Mouse (Mus musculus): Measurements from ENCODE around the gene Rpl13a.
"Not testable (repeated sequence)": the region's sequence is repeated elsewhere in the genome, so short reads cannot be mapped to it uniquely, and the experiment has no call there.

Rpl13a gene

GRCm38 (mm10) chr7:45135370-45135769 is 6.8 kb upstream of the Rpl13a start:
- DNase-seq: peak in 1 of 2 experiments; percentile 9

GRCm38 (mm10) chr7:45134544-45135026 is 6.0 kb upstream of the Rpl13a start:
- peak in 1 of 2 experiments; percentile 26 for DNase-seq

GRCm38 (mm10) chr7:45133446-45134159 is 5.0 kb upstream of the Rpl13a start:
- DNase-seq: no peak

DNA sequence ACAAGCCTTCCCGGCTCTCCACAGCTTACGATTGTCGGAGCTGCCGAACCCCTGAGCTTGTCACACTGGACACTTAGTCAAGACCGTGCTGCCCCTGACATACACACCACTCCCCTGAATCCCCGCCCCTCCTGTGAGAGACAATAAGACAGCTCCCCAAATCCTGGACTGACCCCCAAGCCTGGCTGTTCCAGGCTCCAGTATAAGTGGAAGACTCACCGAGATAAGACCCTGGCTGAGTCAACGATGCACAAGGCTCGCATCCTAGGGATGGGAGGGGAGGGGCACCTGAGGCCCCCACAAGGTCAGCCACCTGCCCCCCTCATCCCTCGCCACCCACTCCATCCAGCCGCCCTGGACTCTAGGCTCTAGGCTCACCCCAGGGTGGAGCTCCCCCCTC is 3.3 kb upstream of the Rpl13a start:
- no peak for DNase-seq

DNA sequence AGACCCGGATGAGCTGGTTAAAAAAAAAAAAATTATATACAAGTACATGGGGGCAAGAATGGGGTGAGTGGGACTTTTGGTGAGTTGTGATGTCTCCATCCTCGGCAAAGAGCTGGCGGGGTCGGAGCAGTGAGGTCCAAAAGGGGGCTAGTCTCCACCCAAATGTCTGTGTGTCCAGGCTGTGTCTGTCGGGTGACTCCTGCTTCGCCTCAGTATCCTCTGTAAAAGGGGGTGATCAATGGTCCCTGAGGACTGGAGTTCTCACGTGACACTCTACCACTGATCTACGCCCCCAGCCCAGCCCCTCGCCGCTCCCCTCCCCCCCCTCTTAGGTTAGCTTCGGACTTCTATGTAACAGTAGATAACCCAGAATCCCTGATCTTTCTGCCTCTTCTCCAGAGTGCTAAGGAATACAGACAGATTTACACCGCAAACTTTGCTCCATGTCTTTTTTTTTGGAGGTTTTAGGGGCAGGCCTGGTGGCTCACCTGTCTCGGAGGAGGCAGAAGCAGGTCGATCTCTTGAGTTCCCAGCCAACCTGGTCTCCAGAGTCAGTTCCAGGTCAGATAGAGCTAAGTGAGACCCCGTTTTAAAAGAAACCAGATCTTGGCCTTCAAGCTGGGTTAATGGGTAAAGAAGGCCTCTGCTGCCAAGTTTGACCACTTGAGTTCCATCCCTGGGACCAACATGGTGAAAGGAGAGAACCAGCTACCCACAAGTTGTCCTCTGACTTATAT is 1.4 kb upstream of the Rpl13a start:
- DNase-seq: no peak

DNA sequence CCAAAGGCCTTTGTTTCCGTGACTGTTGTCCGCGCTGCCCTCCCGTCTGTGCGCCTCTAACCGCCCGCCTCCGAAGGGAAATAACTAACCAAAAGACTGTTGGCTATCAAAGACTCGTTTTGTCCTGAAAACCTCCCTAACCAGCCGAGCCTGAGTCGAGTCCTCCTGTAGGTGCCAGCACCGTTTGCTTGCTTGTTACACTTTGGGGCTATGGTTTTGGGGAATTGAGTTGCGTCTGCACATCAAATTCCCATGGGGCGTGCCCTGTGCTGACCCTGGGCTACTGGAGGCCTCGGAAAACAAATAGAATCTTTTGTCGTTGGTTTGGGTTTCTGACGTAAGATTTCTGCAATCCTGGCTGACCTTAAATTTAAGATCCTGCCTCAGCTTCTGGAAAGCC is 757 bp upstream of the Rpl13a start:
- DNase-seq: peak in 1 of 2 experiments; percentile 68

- no peak for DNase-seq
These were observed 799 bp downstream of the Rpl13a start for GRCm38 (mm10) chr7:45127700-45128224.

DNA sequence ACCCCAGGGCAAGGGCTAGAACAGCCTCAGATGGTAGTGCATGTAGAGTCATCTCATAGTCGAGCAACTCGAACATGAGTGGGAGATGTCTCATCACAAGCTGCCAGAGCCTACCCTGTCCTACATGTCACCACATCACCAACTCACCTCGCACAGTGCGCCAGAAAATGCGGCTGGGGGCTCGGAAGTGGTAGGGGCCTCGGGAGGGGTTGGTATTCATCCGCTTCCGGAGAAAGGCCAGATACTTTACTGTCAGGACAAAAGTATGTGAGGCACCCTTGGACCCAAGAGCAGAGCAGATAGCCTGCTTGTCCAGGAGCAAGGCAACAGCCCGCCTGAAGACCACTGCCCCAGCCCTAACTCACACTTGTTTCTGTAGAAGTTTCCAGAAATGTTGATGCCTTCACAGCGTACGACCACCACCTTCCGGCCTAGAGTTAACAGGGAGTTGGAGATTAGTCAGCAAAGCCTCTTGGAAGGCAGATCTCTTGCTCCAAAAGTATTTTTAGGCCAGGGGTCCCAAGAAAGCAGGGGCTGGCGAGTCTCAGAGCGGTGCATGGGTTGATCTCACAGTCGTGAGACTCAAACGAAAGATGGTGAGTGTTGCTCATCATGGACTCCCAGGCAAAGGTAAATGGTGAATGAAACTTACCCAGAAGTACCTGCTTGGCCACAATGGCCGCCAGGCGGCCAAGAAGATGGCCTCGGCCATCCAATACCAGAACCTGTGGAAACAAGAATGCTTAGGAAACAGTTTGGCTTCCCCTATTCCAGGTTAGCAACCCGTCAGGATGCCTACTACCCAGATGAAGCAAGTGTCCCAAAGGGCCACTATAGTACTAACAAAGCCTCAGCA is 1.5 kb downstream of the Rpl13a start:
- no peak for DNase-seq

- no peak for DNase-seq
These were observed 2.3 kb downstream of the Rpl13a start for GRCm38 (mm10) chr7:45126147-45126843.

- DNase-seq: not testable (repeated sequence)
These were observed 2.9 kb downstream of the Rpl13a start for GRCm38 (mm10) chr7:45125649-45126048.

- no peak for DNase-seq
These were observed 3.4 kb downstream of the Rpl13a start for GRCm38 (mm10) chr7:45125144-45125600.

DNA sequence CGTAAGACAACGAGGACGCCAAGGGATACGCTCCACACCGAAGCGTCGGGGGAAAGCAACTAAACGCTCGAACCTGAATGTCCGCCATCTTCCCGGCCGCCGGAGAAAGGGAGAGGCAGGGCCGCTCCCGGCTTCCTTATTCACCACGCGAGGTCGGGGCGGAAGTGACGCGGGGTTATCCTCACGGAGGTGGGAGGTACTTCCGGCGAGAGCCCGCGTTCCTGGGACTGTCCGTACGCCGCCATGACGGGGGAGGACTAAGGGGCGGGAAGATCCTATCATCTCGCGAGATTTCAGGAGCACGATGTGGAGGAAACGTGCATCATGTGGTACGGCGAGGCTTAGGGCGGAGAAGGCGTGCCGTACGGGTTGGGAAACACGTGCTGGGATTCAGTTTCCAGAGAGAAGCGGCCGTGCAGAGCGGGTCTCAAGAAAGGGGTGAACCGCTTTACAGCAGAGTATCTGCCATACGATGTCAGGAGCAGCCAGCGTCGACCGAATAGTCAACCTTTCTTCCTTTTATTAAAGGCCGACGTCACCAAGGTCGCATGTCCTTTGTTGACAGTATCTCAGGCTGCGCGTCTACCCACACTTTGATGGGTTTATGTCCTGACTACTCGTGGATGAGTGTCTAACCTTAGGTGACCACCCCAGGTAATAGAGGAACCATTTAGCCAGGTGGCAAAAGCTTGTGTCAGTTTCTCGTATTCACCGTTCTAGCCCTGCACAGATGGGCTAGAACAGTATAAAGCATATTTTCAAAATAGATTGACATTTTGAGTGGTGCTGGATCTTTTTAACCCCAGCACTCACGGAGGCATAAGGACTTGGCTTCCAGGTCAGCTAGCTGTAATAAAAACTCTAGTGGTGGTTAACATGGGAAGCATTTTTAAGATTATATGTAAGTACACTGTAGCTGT is 4.1 kb downstream of the Rpl13a start, which contains the start of gene Rps11:
Rps11 (minus strand) TSS at position 216 of the 920 bp plus-strand sequence.
- DNase-seq: peak; percentile 98 to 99

DNA sequence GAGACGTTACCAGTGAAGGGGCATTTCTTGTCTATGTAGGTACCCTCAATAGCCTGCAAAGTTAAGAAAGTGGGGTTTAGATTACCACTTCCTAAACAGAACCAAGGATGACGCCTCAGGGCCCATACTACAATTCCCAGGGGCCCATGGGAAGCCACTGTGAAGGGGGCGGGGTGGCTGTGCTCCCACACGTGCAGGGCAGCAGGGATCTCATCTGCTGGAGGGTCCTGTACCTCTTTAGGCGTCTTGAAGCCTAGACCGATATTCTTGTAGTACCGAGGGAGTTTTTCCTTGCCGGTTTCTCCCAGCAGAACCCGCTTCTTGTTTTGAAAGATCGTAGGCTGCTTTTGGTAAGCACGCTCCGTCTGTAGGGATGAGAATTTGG is 5.4 kb downstream of the Rpl13a start:
- DNase-seq: peak; percentile 35 to 46

GRCm38 (mm10) chr7:45122561-45123185 is 5.9 kb downstream of the Rpl13a start:
- DNase-seq: no peak

DNA sequence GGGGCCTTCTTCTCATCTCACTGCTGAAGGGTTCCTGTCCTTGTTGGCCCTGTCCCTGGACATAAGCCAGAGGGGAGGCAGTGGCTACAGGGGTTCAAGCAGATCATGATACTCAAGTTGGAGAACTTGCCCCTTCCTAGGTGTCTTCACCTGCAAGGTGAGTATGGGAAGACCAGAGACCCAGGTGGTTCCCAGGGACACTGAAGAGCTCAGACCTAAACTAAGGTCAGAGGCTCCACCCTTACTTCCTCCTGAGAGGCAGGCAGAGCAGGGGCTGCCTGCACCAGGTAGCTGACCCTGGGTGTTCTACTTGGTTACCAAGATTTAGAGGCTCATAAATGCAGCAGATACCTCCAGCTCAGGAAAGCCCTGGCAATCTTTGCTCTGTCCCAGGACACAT is 6.6 kb downstream of the Rpl13a start:
- DNase-seq: no peak

DNA sequence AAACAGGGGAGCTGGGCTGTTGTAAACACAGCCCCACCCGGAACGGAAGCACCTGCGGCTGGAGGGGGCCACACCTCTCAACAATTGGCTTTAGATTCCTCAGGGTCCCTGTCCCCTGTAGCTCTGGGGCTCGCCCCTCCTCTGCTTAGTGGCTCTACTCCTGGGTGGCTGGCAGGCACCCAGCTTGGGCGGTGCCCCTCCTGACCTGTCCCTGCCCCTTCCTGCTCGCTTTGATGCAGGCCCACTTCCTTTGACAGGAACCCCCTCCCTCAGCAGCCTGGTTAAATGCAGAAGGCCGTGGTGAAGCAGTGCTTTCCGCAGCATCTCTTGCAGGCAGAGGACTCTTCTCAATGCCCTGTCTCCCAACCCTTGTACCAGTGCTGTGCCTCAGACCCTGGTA is 7.2 kb downstream of the Rpl13a start:
- no peak for DNase-seq

- no peak for DNase-seq
These were observed 8.5 kb downstream of the Rpl13a start for GRCm38 (mm10) chr7:45119780-45120709.

- no peak for DNase-seq
These were observed 10.2 kb downstream of the Rpl13a start for GRCm38 (mm10) chr7:45118336-45118735.

GRCm38 (mm10) chr7:45117566-45117965 is 11.0 kb downstream of the Rpl13a start:
- no peak for DNase-seq

Data from cerebellum, postnatal 14 days (tissue).